Mouse (Mus musculus) kidney, postnatal 25 days (tissue): Measurements from ENCODE around the gene AU022751.
"Not testable (repeated sequence)": the region's sequence is repeated elsewhere in the genome, so short reads cannot be mapped to it uniquely, and the experiment has no call there.

ENCODE experiments used
- DNase-seq, 2 experiments: peaks; one replicate each; pipeline ENCODE4 v3.0.0; 2021; ENCODE audit warnings: mixed read lengths in 2 of 2

The AU022751 gene

GRCm38 (mm10) chrX:6082954-6083680, at the start of gene AU022751:
Gene AU022751 (minus strand): TSS chrX:6083419.
- no peak for DNase-seq

- DNase-seq = peak in 1 of 2 experiments; percentile 36
These were observed 9.0 kb upstream of the AU022751 start for GRCm38 (mm10) chrX:6091996-6092757.

GRCm38 (mm10) chrX:6091547-6091946, 8.3 kb upstream of the AU022751 start:
- no peak for DNase-seq

GRCm38 (mm10) chrX:6061563-6061962, 21.7 kb downstream of the AU022751 start:
- DNase-seq = no peak

- not testable (repeated sequence) for DNase-seq
These were observed 35.1 kb downstream of the AU022751 start for GRCm38 (mm10) chrX:6047936-6048614.

GRCm38 (mm10) chrX:6047066-6047935, 35.9 kb downstream of the AU022751 start, which contains the start of gene Nudt11:
Gene Nudt11 (plus strand): TSS chrX:6047453.
- peak; percentile 1 to 43 for DNase-seq
